Mouse (Mus musculus) midbrain, embryonic 15.5 days (tissue): ENCODE data around the gene Marcks. TPM values are rescaled to one million over a fixed set of nuclear protein-coding genes. Genes with fewer than 3 reads are reported as not detected.
A peak's percentile ranks its signal among the peaks of the same experiment; 100 is the strongest.

ENCODE experiments used
- ATAC-seq: fragments of 200-750 bp; cut with Nextera tagmentation; replicated peaks from 2 replicates; pipeline ENCODE4 v1.8.0; 2017; ENCODE audit warnings: moderate TSS enrichment
- H3K27ac ChIP-seq: fragments of 300-500 bp; sonication (generic); 2 replicates; pipeline ENCODE4 v1.5.1; 2015; ENCODE audit warnings: mild to moderate bottlenecking, inconsistent platforms
- H3K27me3 ChIP-seq: fragments of 300-500 bp; sonication (generic); replicated peaks from 2 replicates; pipeline ENCODE4 v1.6.1; 2015; ENCODE audit warnings: inconsistent platforms
- H3K36me3 ChIP-seq: fragments of 300-500 bp; sonication (generic); replicated peaks from 2 replicates; pipeline ENCODE4 v1.6.1; 2015; ENCODE audit warnings: inconsistent platforms
- H3K4me1 ChIP-seq: fragments of 300-500 bp; sonication (generic); 2 replicates; pipeline ENCODE4 v1.6.1; 2015; ENCODE audit warnings: inconsistent platforms
- H3K4me2 ChIP-seq: fragments of 300-500 bp; sonication (generic); 2 replicates; pipeline ENCODE4 v1.6.1; 2015; ENCODE audit warnings: inconsistent platforms, mild to moderate bottlenecking, moderate library complexity
- H3K4me3 ChIP-seq: fragments of 300-500 bp; sonication (generic); 2 replicates; pipeline ENCODE4 v1.5.1; 2015; ENCODE audit warnings: mild to moderate bottlenecking, inconsistent platforms
- H3K9ac ChIP-seq: fragments of 300-500 bp; sonication (generic); 2 replicates; pipeline ENCODE4 v1.6.1; 2015; ENCODE audit warnings: mild to moderate bottlenecking, inconsistent platforms
- H3K9me3 ChIP-seq: fragments of 300-500 bp; sonication (generic); 2 replicates; pipeline ENCODE4 v1.6.1; 2016; ENCODE audit warnings: inconsistent platforms
- WGBS: fragments of 180-500 bp; shearing (Covaris S2); methylation state at CpG from one replicate; pipeline ENCODE4 v1.1.7; 2015; ENCODE audit warnings: mixed read lengths; 5-methylcytosine and 5-hydroxymethylcytosine counted together
- polyA plus RNA-seq: library from polyadenylated mRNA; unstranded; fragments of >200 nt; fragmentation: Nextera tagmentation; extraction: Ambion mirVana; gene quantifications from 2 replicates; pipeline ENCODE4 v1.2.1, GENCODE M21; 2015

The Marcks gene
- polyA plus RNA-seq, 1 experiment from 2014 or later, result 208 TPM

DNA sequence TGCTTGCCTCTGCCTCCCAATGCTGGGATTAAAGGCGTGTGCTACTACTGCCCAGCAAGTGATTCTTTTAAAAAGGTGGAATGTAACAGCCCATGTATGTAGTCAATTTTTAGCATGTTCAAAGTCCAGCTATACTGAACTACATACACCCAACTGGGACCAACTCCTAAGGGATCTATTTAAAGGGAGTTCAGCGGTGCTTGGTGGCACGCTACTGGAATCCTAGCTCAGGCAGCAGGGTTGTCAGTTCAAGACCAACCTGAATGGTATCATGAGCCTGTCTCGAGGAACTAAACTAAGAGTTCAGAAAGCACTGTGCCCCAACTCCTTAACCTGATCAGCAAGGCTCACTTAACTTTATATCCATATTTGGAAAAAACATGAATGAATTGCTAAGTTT is 6.0 kb downstream of the Marcks start:
- ATAC-seq, result no peak
- no peak overlapping the region for H3K4me2 ChIP-seq
- no peak overlapping the region for H3K4me3 ChIP-seq
- H3K4me1 ChIP-seq, result peaks cover 22% of the 10 kb centered on the region
- H3K36me3 ChIP-seq, result no peaks in the 10 kb centered on the region
- WGBS, result 90% methylated on average over 4 of the region's 4 CpGs
- no peaks in the 10 kb centered on the region for H3K27me3 ChIP-seq
- H3K27ac ChIP-seq, result 0 out of 2 replicates have a peak overlapping the region, but pooled peaks have one; percentile 15
- H3K9me3 ChIP-seq, result no peaks in the 10 kb centered on the region
- H3K9ac ChIP-seq, result no peak overlapping the region

DNA sequence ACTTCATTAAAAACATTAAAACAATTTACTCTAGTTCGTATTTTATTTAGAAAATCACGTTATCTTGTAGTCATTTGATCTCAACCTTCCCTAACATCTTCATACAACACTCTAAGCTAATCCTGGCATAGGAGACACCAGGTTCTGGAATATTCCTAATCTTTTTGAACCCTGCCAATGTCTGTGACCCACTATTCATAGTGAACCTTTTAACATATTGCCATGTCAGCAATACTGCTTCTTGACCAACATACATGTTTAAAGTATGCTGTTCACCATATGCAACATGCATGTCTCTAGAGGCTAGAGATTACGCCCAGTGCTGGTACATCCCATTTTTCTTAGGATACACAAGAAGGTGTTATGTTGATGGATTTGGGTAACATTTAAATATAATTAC is 9.1 kb downstream of the Marcks start:
- Histone ChIP-seq H3K9me3 (no peaks in the 10 kb centered on the region), H3K27me3 (no peaks in the 10 kb centered on the region), H3K4me3 (no peak overlapping the region), H3K4me2 (no peak overlapping the region), H3K27ac (no peak overlapping the region), H3K36me3 (no peaks in the 10 kb centered on the region), H3K4me1 (peaks cover 18% of the 10 kb centered on the region), H3K9ac (no peak overlapping the region)
- no peak for ATAC-seq
- WGBS, result 93% methylated on average over 3 of the region's 3 CpGs

DNA sequence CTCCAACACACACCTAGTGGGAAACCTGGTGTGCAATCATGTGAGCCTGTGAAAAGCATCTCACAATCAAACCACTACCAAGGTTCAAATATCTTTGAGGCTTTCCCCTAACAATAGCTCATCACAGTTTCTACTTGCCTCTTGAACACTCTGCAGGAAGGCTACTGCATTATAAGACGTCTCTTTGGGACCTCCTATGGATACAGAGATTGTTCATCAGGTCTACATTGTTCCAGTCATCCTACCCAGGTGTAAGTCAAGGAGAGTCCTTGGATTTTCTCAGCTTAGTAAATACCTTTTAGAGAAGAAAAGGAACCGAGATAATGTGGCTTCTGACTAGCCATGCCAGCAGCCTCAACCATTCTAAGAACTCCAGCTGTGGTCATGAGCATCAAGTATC is 23.4 kb downstream of the Marcks start:
- Histone ChIP-seq H3K4me3 (no peak overlapping the region), H3K4me2 (no peak overlapping the region), H3K36me3 (no peaks in the 10 kb centered on the region), H3K4me1 (no peaks in the 10 kb centered on the region), H3K9ac (no peak overlapping the region), H3K27ac (no peak overlapping the region), H3K9me3 (no peaks in the 10 kb centered on the region), H3K27me3 (no peaks in the 10 kb centered on the region)
- WGBS, result 63% methylated on average over 2 of the region's 2 CpGs
- ATAC-seq, result no peak

DNA sequence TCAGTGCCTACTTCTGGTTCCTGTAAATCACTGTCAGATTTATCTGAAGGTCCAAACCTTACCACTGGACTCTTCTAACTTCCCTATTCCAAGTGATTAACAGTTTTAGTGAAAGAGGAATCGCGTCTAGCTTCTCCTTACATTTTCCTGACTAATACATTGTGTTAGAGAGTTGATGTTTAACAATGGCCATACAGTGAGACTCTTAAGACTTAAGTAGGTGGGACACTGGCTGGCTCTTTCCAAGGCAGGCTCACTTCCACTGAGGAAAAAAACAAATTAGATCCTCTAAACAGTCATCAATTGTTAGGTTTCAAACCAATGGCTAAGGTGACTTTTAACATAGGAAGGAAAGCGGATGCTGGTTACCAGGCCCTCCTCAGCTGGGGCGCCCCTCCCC is 25.9 kb downstream of the Marcks start:
- no peaks in the 10 kb centered on the region for H3K4me1 ChIP-seq
- no peaks in the 10 kb centered on the region for H3K9me3 ChIP-seq
- H3K9ac ChIP-seq, result no peak overlapping the region
- ATAC-seq, result no peak
- no peak overlapping the region for H3K27ac ChIP-seq
- H3K27me3 ChIP-seq, result no peaks in the 10 kb centered on the region
- no peak overlapping the region for H3K4me3 ChIP-seq
- H3K4me2 ChIP-seq, result no peak overlapping the region
- 81% methylated on average over 4 of the region's 4 CpGs for WGBS
- H3K36me3 ChIP-seq, result no peaks in the 10 kb centered on the region

DNA sequence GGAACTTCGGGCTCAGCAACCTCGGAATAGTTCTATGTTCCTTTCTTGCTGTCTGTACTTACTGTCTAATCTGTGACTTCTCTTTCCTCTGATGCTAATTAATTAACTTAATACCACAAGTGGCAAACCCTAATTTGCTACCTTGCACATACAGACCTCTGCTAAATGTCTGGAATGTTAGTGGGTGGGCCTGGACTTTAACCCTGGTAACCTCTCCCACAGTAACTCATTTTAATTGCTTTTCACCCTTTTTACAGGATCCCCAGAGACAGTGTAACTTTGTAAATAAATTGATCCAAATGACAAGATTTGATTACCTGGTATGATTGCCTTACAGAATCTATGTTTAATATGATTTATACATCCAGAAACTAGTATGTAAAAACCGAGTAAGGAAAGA is 26.4 kb downstream of the Marcks start:
- Histone ChIP-seq H3K27me3 (no peaks in the 10 kb centered on the region), H3K4me1 (no peaks in the 10 kb centered on the region), H3K4me3 (no peak overlapping the region), H3K9me3 (no peaks in the 10 kb centered on the region), H3K4me2 (no peak overlapping the region), H3K36me3 (no peaks in the 10 kb centered on the region), H3K9ac (no peak overlapping the region), H3K27ac (no peak overlapping the region)
- 89% methylated on average over 3 of the region's 3 CpGs for WGBS
- ATAC-seq, result no peak

DNA sequence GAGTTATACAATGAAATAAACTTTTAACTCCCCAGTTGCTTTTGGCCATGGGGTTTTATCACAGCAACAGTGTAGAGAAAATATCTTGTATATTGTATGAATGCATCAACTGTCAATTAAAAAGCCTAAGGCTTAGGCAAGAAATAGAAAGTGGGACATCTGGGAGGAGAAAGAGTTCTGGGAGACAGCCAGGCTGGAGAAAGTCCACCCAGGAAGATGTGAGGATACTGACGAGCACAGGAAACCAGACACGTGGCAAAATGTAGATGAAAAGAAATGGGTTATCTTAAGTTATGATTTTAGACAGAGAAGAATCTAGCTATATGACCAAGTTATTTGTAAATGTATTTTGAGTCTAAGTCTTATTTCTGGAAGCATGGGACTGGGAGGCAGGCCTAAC is 27.3 kb downstream of the Marcks start:
- H3K9me3 ChIP-seq, result no peaks in the 10 kb centered on the region
- no peaks in the 10 kb centered on the region for H3K4me1 ChIP-seq
- no peak overlapping the region for H3K9ac ChIP-seq
- H3K36me3 ChIP-seq, result no peaks in the 10 kb centered on the region
- H3K27me3 ChIP-seq, result no peaks in the 10 kb centered on the region
- 89% methylated on average over 2 of the region's 2 CpGs for WGBS
- H3K27ac ChIP-seq, result no peak overlapping the region
- H3K4me3 ChIP-seq, result no peak overlapping the region
- H3K4me2 ChIP-seq, result no peak overlapping the region
- no peak for ATAC-seq

DNA sequence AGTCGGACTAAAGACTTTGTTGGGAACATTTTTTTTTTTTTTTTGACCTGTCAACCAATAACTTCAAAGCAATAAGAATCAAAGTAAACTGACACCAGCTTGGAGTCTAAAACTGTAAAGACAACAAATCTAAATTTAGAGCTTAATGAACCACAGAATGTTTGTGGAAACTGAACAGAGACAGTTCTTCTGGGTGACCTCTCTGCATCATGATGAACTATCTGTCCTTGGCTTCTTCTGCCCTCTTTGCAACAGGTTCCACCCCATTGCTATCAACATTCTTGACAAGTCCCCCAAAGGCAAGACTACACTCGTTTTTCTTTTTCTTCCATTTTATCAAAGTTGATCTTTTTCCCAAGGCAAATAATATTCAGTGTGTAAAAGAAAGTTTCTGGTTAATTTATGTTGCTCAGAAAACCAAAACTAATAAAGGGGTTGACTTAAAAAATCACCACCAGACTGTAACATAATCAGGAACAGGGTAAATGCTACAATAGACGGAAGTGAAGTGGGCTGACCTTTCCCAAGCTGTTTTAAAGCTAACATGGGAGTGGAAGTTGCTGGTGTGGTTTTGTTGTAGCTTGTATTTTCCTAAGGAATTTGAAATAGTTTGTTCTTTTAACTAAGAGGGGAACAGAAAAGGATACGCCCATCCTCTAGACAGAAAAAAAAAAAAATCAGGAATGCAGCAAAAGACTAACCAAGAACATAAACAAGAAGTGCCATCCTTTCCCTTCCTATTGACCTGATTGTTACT is 31.7 kb downstream of the Marcks start:
- ATAC-seq, result no peak
- H3K9ac ChIP-seq, result no peak overlapping the region
- no peaks in the 10 kb centered on the region for H3K36me3 ChIP-seq
- no peak overlapping the region for H3K4me2 ChIP-seq
- H3K27me3 ChIP-seq, result no peaks in the 10 kb centered on the region
- no peaks in the 10 kb centered on the region for H3K4me1 ChIP-seq
- H3K27ac ChIP-seq, result no peak overlapping the region
- H3K4me3 ChIP-seq, result no peak overlapping the region
- WGBS, result 90% methylated on average over 4 of the region's 4 CpGs
- H3K9me3 ChIP-seq, result no peaks in the 10 kb centered on the region

DNA sequence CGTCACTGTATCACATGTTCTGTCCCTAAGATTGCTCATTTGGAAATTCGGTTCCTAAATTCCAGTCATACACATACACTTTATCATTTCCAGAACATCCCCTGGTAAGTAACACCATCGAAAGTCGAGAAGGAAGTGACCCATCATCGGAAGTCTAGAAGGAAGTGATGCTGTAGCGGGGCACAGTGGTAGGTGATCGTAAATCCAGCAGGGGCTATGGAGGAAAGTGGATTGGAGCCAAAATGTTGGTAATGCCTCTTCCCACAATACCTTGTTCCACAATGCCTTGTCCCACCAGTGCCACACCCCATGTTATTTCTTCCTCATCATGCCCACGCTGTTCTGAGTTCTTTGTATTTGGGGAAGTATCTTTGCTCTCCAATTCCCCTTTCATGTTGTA is 32.4 kb downstream of the Marcks start:
- H3K36me3 ChIP-seq, result no peaks in the 10 kb centered on the region
- H3K27me3 ChIP-seq, result no peaks in the 10 kb centered on the region
- no peaks in the 10 kb centered on the region for H3K9me3 ChIP-seq
- no peak overlapping the region for H3K4me3 ChIP-seq
- H3K27ac ChIP-seq, result no peak overlapping the region
- WGBS, result 94% methylated on average over 8 of the region's 8 CpGs
- H3K9ac ChIP-seq, result no peak overlapping the region
- H3K4me2 ChIP-seq, result no peak overlapping the region
- no peaks in the 10 kb centered on the region for H3K4me1 ChIP-seq
- ATAC-seq, result no peak

DNA sequence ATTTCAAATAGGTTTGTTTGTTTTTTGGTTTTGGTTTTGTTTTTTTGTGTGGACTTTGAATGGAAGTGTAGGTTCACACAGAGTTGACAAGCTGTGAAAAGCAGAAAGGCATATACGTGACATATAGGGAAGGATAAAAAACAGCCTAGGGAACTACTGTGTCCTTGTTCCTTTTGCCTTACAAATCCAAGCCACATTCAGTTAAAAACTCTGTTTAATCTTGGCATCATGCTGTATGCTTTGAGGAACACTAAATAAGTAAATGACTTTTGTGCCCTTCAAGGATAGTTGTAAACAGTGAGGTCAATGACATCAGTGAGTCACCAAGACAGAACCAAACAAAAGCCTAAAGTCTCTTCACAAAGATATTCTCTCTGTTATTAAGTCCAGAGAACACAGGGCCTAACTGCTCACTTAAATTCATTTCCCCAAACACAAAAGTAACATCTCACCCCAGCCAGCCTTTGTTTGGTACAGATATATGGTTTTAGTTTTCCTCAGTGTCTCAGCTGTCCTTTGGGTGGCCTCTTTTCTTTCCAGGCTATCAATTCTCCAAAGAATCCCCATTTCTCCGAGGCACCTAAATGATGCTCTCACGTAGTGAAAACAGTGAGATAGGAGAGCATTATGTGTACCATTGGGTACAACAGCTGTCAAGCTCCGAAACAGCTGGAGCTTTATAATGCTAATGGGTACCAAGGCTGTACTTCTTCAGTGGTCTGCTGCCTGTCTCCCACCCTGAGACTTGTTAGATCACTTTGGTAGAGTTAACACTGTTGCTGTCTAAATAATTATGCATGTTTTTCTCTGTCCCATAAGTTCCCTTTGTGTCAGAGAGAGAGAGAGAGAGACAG is 36.3 kb downstream of the Marcks start:
- no peaks in the 10 kb centered on the region for H3K27me3 ChIP-seq
- H3K4me1 ChIP-seq, result no peaks in the 10 kb centered on the region
- no peaks in the 10 kb centered on the region for H3K9me3 ChIP-seq
- no peak overlapping the region for H3K4me3 ChIP-seq
- H3K4me2 ChIP-seq, result no peak overlapping the region
- ATAC-seq, result no peak
- WGBS, result 49% methylated on average over 4 of the region's 4 CpGs
- no peaks in the 10 kb centered on the region for H3K36me3 ChIP-seq
- no peak overlapping the region for H3K27ac ChIP-seq
- H3K9ac ChIP-seq, result no peak overlapping the region

DNA sequence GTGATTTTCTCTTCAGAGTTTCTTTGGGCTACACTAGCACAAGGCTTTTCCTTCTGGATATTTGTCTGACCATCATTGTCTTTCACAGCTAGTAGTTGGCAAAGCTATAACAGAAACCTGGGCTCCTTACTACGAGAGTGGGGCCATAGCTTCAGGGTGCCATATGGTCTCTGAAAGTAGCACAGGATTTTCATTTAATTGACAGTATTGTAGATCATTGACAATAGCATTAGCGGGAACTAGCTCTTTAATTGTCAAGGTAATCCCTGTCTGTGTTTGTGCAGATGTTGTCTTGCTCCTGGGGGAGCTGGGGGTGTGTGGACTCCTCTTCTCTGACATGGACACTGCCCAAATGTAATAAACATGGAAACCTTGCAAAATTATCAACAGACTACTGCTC is 37.0 kb downstream of the Marcks start:
- H3K4me3 ChIP-seq, result no peak overlapping the region
- H3K9ac ChIP-seq, result no peak overlapping the region
- H3K27ac ChIP-seq, result no peak overlapping the region
- no peak overlapping the region for H3K4me2 ChIP-seq
- whole genome bisulfite sequencing, result 26% methylated on average over 2 of the region's 2 CpGs
- H3K9me3 ChIP-seq, result no peaks in the 10 kb centered on the region
- no peaks in the 10 kb centered on the region for H3K27me3 ChIP-seq
- H3K4me1 ChIP-seq, result no peaks in the 10 kb centered on the region
- H3K36me3 ChIP-seq, result no peaks in the 10 kb centered on the region
- ATAC-seq, result 0 out of 2 replicates have a peak, but pooled peaks have one; percentile 48

DNA sequence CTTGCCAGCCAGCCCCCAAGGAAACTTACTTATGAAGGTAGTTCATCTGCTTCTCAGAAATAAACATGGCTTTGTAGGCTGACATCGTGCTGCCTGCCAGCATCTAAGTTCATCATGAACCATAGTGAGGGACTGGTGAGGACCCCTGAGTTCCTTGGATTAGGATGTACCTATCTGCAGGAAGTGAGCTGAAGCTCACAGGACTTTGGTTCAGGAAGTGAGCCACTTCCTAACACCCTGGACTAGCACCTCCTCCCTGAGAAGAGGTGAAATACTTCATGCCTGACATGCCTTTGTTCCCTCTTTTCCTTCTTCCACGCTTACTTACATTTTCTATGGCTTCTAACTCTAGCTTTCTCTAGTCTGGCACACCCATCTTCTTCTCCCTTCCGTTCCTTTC is 42.2 kb downstream of the Marcks start:
- H3K9ac ChIP-seq, result no peak overlapping the region
- H3K4me2 ChIP-seq, result no peak overlapping the region
- ATAC-seq, result no peak
- no peak overlapping the region for H3K4me3 ChIP-seq
- WGBS, result 81% methylated on average over 3 of the region's 3 CpGs
- H3K27me3 ChIP-seq, result no peaks in the 10 kb centered on the region
- H3K4me1 ChIP-seq, result no peaks in the 10 kb centered on the region
- H3K27ac ChIP-seq, result no peak overlapping the region
- H3K36me3 ChIP-seq, result no peaks in the 10 kb centered on the region
- no peaks in the 10 kb centered on the region for H3K9me3 ChIP-seq

DNA sequence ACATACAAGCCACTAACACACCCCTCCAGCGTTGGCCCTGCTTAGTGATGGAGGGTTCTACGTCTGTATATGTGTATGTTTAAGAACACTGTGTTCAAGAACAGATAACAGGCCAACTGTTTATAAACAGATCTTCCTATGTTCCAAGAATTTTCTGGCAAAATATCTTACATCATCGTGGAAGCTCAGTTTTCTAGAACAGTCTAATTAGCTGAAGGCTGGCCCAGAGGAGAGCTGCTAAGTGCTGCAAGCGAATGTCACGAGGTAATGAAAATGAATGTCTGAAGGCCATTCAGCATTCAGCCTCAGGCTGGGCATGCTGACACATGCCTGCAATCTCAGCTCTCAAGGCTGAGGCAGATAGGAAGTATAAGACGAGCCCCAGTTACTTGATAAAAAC is 42.9 kb downstream of the Marcks start:
- no peaks in the 10 kb centered on the region for H3K9me3 ChIP-seq
- H3K4me2 ChIP-seq, result no peak overlapping the region
- H3K27me3 ChIP-seq, result no peaks in the 10 kb centered on the region
- no peak overlapping the region for H3K27ac ChIP-seq
- ATAC-seq, result no peak
- WGBS, result 80% methylated on average over 6 of the region's 6 CpGs
- H3K9ac ChIP-seq, result no peak overlapping the region
- H3K36me3 ChIP-seq, result no peaks in the 10 kb centered on the region
- no peaks in the 10 kb centered on the region for H3K4me1 ChIP-seq
- H3K4me3 ChIP-seq, result no peak overlapping the region

DNA sequence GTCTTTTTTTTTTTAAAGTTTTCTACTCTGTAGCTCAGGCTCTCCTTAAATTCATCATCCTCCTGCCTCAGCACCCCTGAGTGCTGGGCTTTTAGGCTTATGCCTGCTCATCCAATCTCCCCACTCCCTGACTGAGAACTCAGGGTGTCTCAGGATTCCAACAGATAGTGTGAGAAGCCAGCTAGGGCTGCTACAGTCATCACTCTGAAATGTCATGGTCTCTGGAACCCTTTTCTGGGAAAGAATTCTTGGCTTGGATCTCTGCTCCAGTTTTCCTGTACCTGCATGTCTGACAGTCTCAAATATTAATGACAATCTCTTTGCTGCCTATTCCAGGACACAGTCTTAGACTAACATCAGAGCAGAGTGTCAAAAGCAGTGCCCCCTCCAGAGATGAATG is 45.4 kb downstream of the Marcks start:
- H3K9ac ChIP-seq, result no peak overlapping the region
- H3K9me3 ChIP-seq, result no peaks in the 10 kb centered on the region
- H3K27ac ChIP-seq, result no peak overlapping the region

More for the DNA sequence above, 45.4 kb downstream of the Marcks start:
- H3K27me3 ChIP-seq, result no peaks in the 10 kb centered on the region
- no peak overlapping the region for H3K4me2 ChIP-seq
- H3K4me1 ChIP-seq, result no peaks in the 10 kb centered on the region
- ATAC-seq, result no peak
- no peaks in the 10 kb centered on the region for H3K36me3 ChIP-seq
- no peak overlapping the region for H3K4me3 ChIP-seq
